Mouse (Mus musculus): Measurements from ENCODE around the gene Dus3l. TPM values are rescaled to one million over a fixed set of nuclear protein-coding genes. Genes with fewer than 3 reads are reported as not detected.
A peak's percentile ranks its signal among the peaks of the same experiment; 100 is the strongest.

Gene Dus3l
- polyA plus RNA-seq (2017; shearing (Covaris generic)) = 10 to 100 TPM; 24.3 to 32.7 TPM

DNA sequence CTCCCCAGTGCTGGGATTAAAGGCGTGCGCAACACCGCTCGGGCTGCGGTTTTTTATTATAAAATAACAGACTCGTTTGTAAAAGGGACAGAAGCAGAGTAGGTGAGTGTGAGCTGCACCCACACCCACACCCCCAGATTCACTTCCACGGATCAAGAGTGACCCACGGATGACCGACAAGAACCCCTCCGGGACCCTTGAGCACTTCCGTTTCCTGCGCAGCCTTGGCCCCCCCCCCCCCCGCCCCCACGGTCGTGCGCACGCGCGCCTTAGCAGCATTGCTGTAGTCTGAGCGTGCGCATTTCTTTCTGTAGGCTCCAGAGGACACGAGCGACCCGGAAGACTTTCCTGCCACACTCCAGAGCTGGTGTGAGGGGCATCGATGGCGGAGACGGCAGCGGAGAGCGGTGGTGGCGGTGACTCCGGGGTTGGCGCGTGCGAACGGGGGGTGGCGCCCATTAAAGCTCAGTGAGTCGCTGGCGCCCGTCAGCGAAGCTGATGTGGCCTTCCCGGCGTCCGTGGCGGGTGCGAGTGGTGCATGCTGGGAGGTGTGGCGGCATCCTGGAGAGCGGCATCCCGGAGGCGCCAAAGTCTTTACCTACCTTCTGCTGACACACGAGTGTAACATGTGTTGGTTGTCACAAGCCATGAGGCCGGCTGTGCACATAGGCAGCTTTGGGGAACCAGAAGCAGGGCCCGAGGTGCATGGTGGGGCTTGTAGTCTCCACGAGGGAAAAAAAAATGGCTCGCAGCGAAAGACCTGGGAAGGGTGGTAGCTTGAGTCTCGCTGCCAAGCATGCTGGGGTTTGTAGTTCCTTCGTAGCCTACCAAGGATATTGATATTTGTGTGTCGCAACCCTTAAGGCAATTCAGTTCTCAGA is at the start of gene Dus3l:
Gene Dus3l, plus strand, starts transcription at position 284 of the 881 bp plus-strand sequence.
- peak; percentile 87 for ATAC-seq

DNA sequence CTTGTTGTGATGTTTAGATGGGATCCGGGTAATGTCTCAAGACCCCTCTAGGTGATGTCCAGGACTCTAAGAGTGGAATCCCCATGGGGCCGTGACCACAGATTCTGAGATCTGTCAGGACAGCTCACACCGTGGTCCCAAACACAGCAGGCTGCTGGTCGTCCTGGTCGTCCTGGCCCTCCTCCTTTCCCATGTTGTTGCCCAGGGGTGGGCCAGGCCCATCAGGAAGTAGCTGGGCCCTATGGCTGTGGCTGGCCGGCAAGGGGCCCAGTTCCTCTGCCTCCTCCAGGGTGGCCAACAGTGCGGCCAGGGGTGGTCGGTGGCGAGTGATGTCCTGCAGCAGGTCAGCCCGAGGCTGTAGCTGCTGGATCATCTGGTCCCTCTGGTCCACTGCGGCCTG is 49.2 kb upstream of the Dus3l start:
- ATAC-seq = no peak

GRCm38 (mm10) chr17:56715914-56716654 is 48.5 kb upstream of the Dus3l start:
- ATAC-seq = no peak

DNA sequence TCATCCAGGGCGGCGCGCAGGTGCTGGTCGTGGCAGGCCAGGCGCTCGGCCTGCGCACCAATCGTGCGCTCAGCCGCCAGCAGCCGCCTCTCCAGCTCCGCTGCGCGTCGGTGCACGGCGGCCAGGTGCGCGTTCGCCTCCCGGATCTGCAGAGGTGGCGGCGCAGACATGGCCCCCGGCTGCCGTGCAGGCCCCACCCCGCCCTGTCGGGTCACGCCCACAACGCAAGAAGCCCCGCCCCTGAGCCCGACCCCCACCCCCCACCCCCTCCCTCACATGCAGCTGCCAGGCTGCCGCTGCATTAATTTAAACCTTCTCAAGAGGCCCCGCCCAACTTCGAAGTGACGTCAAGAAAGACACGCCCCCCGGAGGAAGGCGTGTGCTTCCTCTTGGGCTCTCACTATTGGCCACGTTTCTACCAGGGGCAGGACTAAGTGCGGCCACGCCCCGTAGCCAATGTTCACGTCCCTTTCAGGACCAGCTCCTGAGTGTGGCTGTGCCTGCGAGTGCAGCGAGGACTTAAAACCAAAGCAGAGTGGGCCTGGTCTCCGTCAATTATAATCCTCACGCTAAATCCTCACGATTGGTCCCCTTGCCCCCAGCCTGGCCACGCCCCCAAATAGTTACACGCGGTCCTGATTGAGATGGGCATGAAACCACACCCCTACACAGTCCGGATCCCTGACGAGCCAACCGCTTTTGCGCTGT is 47.7 kb upstream of the Dus3l start:
- peak; percentile 91 for ATAC-seq

DNA sequence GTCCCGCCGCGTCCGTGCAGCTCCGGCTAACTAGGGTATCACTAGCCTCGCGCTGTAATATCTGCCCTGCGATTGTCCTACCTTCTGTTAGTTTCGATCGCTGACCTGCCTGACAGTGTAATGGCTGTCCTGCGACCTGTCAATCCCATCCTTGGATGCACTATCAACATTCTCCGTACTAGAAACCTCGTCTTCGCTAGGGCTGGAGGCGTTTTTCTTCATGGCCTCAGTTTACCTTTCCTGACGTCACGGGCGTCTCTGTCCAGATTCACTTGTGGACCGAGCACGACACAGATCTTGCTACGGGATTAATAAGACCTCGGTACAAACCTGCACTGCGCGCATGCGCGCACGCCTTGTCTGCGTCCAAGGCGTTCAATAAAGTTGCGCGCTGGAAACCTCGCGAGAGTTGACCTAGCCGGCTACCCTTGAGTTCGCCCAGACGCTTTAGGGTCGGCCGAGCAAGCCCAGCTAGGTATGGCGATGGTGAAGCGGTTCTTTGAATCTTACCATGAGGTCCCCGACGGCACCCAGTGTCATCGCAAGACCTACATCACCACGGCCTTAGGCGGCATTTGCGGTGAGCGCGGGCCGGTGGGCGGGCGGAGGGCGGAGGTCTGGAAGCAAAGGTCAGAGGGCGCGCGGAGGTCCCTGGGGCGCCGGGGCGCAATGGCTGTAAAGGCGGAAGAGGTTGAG is 47.0 kb upstream of the Dus3l start, which contains the start of the genes Ndufa11 and Vmac:
Gene Ndufa11, plus strand, starts transcription at position 405 of the 696 bp plus-strand sequence.
Gene Vmac, minus strand, starts transcription at position 660 of the 696 bp plus-strand sequence.
- peak; percentile 32 for ATAC-seq

- no peak for ATAC-seq
Observed at GRCm38 (mm10) chr17:56722441-56722840, 42.1 kb upstream of the Dus3l start.

- no peak for ATAC-seq
Observed at GRCm38 (mm10) chr17:56723419-56724161, 41.0 kb upstream of the Dus3l start.

- ATAC-seq = no peak
Observed at GRCm38 (mm10) chr17:56727029-56727649, 37.4 kb upstream of the Dus3l start.

- ATAC-seq = no peak
Observed at GRCm38 (mm10) chr17:56727659-56728058, 36.9 kb upstream of the Dus3l start.

- no peak for ATAC-seq
Observed at GRCm38 (mm10) chr17:56728117-56728516, 36.4 kb upstream of the Dus3l start.

DNA sequence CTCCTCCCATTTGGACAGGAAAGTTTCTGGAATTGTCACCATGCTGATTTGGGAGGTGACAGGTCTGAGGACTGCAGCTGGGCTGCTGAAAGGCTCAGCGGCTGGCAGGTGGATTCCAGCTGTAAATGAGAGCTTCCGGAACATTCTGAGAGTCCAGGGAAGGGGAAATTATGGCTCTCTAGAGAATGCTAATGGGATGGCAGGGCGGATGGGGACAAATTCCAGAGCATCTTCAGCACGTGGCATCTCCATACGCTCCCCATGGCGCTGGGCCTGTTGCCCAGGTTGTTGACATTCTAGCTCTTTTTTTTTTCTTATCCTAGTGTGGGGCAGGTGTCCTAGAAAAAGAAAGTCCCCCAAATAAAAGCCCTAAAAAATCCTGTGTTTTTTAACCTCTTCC is 35.4 kb upstream of the Dus3l start:
- no peak for ATAC-seq

DNA sequence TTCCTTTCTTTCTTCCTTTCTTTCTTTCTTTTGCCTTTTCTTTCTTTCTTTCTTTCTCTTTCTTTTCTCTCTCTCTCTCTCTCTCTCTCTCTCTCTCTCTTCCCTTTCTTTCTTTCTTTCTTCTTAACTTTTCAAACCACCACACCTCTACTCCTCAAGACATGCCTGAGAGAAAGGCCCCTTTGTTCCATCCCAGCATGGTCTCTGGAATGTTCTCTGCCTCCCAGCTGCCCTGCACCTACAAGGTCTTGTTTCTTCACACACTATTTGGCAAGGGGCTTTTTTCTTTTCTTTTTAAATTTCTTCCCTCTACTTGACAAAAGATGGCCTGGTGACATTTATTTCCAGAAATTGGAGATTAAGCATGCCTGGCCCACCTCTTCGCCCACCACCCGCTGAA is 34.9 kb upstream of the Dus3l start:
- no peak for ATAC-seq

- ATAC-seq = no peak
Observed at GRCm38 (mm10) chr17:56736534-56736933, 28.0 kb upstream of the Dus3l start.

DNA sequence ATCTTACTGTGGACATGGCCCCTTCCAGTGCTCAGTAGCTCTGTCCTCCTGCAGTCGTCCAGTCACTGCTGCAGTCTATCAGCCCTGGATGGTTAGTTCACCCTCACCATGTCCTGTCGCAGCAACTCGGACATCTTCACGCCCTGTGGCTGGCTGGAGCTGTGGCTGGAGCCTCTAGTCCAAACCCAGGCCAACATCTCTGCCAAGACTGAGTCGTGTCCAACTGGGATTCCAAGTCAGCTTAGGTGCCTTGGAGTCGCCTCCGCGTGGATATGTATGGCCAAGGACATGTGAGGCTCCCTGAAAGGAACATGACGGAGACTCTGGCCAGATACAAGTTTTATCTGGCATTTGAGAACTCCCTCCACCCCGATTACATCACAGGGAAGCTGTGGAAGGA is 26.3 kb upstream of the Dus3l start:
- no peak for ATAC-seq

DNA sequence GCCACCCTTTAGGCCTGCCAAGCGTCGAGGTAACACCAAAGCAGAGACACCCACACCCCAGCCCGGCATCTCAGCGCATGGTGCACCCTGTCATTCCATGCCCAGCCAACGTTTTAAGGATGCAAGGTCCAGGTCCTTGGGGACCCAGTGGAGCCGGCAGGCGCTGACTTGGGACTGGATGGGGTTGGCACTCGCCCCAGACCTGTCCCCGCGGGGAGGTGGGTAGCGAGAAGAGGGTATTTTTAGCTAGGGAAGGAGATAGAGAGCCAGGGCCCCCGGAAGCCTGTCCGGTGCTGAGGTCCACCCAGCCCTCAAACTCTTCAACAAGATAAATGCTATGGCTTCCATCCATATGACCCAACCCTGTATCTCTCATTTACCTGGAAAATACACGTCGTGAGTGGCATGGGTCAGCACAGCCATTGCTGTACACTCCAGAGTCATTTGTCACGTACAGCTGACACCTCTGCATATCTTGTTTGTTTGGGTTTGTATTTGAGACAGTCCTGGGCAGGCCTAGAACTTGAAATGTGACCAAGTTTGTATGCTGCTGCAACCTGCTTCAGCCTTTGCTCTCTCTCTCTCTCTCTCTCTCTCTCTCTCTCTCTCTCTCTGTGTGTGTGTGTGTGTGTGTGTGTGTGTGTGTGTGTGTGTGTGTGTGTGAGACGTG is 24.3 kb upstream of the Dus3l start:
- no peak for ATAC-seq

- no peak for ATAC-seq
Observed at GRCm38 (mm10) chr17:56740788-56741160, 23.8 kb upstream of the Dus3l start.

- no peak for ATAC-seq
Observed at GRCm38 (mm10) chr17:56744173-56744572, 20.4 kb upstream of the Dus3l start.

- ATAC-seq = no peak
Observed at GRCm38 (mm10) chr17:56751404-56752072, 13.0 kb upstream of the Dus3l start.

- no peak for ATAC-seq
Observed at GRCm38 (mm10) chr17:56753452-56753851, 11.1 kb upstream of the Dus3l start.
